In genomic region chr13:103302508-103302907, GRCm38 (mm10) we compare ENCODE assay signal across 20 mouse cellular contexts. TPM values are rescaled to one million over a fixed set of nuclear protein-coding genes. Genes with fewer than 3 reads are reported as not detected.
DNase-seq lines count a peak whose midpoint lies in the region; ATAC-seq and TF ChIP-seq lines count a peak whose summit lies in the region.
"Had no signal": no experiment of that assay in that cellular context is flagged by ENCODE, and none has a peak within 500 bp of the region (broad histone marks: within the 10 kb centered on the region; RNA-seq: fewer than 3 reads in every experiment).

No protein-coding gene starts in this region.

- H3K36me3 ChIP-seq in kidney, embryonic 15.5 days: no peaks in the 10 kb centered on the region
- no peaks in the 10 kb centered on the region for H3K36me3 ChIP-seq in kidney, adult 2 months (ENCODE audit: control insufficient read depth, insufficient read depth, low read length)
- no peaks in the 10 kb centered on the region for H3K36me3 ChIP-seq in limb, embryonic 12.5 days
- H3K36me3 ChIP-seq: embryonic facial prominence, embryonic 13.5 days; forebrain, embryonic 15.5 days; G1E; heart, embryonic 13.5 days; hindbrain, embryonic 15.5 days had no signal

- H3K27ac ChIP-seq in kidney, embryonic 15.5 days: no peak overlapping the region
- no peak overlapping the region for H3K27ac ChIP-seq in kidney, adult 2 months (ENCODE audit: insufficient read depth, low read depth, low read length)
- no peak overlapping the region for H3K27ac ChIP-seq in limb, embryonic 12.5 days
- no peak overlapping the region for H3K27ac ChIP-seq in left cerebral cortex, adult 2 months
- H3K27ac ChIP-seq: embryonic facial prominence, embryonic 13.5 days; forebrain, embryonic 15.5 days; heart, embryonic 13.5 days; hindbrain, embryonic 15.5 days had no signal

- DNase-seq in kidney, adult 2 months: no peak
- peak; percentile 22 for DNase-seq in ZHBTc4 (ENCODE audit: low read depth, low spot score)
- peak; percentile 15 for DNase-seq in embryo, embryonic 11 days
- DNase-seq in right cerebral cortex, postnatal 25 days: no peak
- no peak for DNase-seq in left cerebral cortex, adult 2 months (ENCODE audit: extremely low spot score in 1 of 2, low spot score in 2 of 2)
- DNase-seq: adrenal gland, postnatal 10 days; cerebellum, adult 11 months; cerebellum, adult 8-10 months; cerebellum, postnatal 14 days; gastrocnemius, postnatal 10 days; heart, postnatal 36 days had no signal

- no peak for TF ChIP-seq CTCF in kidney, adult 2 months (conservative IDR thresholded peaks at IDR 0.05; ENCODE audit: insufficient read depth, insufficient read length, low read depth, low read length)
- no peak for TF ChIP-seq CTCF in left cerebral cortex, adult 2 months (IDR thresholded peaks at IDR 0.05)

- no peaks in the 10 kb centered on the region for H3K27me3 ChIP-seq in kidney, embryonic 15.5 days
- H3K27me3 ChIP-seq in kidney, adult 2 months (replicated peaks; ENCODE audit: control insufficient read depth, insufficient read depth, low read length): no peaks in the 10 kb centered on the region
- no peaks in the 10 kb centered on the region for H3K27me3 ChIP-seq in limb, embryonic 12.5 days
- H3K27me3 ChIP-seq: embryonic facial prominence, embryonic 13.5 days; forebrain, embryonic 15.5 days; heart, embryonic 13.5 days; hindbrain, embryonic 15.5 days had no signal

- H3K4me3 ChIP-seq in kidney, embryonic 15.5 days (replicated peaks): no peak overlapping the region
- H3K4me3 ChIP-seq in kidney, adult 2 months (ENCODE audit: insufficient read depth, low read depth, low read length): no peak overlapping the region
- no peak overlapping the region for H3K4me3 ChIP-seq in limb, embryonic 12.5 days (replicated peaks)
- no peak overlapping the region for H3K4me3 ChIP-seq in left cerebral cortex, adult 2 months
- H3K4me3 ChIP-seq: embryonic facial prominence, embryonic 13.5 days; erythroblast, embryonic 14.5 days; forebrain, embryonic 15.5 days; heart, embryonic 13.5 days; hindbrain, embryonic 15.5 days had no signal

- H3K4me2 ChIP-seq in kidney, embryonic 15.5 days: no peak overlapping the region
- no peak overlapping the region for H3K4me2 ChIP-seq in limb, embryonic 12.5 days
- H3K4me2 ChIP-seq: embryonic facial prominence, embryonic 13.5 days; forebrain, embryonic 15.5 days; heart, embryonic 13.5 days; hindbrain, embryonic 15.5 days had no signal

- peak; percentile 64; the same call in 1 of the 2 replicates for ATAC-seq in kidney, embryonic 15.5 days (replicated peaks; ENCODE audit: low FRiP score)
- 0 out of 2 replicates have a peak, but pooled peaks have one; percentile 37 for ATAC-seq in limb, embryonic 12.5 days (ENCODE audit: insufficient number of reproducible peaks, insufficient read depth, low FRiP score, low TSS enrichment, low read depth)
- ATAC-seq: forebrain, embryonic 15.5 days; intestine, embryonic 16.5 days had no signal

- 25% methylated on average over 6 of the region's 6 CpGs for WGBS in kidney, embryonic 15.5 days
- 80% methylated on average over 6 of the region's 6 CpGs for WGBS in kidney, adult 2 months
- WGBS in limb, embryonic 12.5 days: 25% methylated on average over 6 of the region's 6 CpGs

- H3K9ac ChIP-seq in kidney, embryonic 15.5 days: no peak overlapping the region
- no peak overlapping the region for H3K9ac ChIP-seq in limb, embryonic 12.5 days (replicated peaks)
- H3K9ac ChIP-seq: embryonic facial prominence, embryonic 13.5 days; forebrain, embryonic 15.5 days; heart, embryonic 13.5 days; hindbrain, embryonic 15.5 days had no signal

- H3K4me1 ChIP-seq in kidney, embryonic 15.5 days: 0 out of 2 replicates have a peak, but pooled peaks cover 7% of the 10 kb centered on the region
- H3K4me1 ChIP-seq in kidney, adult 2 months (ENCODE audit: control insufficient read depth, insufficient read depth, low read length): no peaks in the 10 kb centered on the region; the same call in 1 of the 2 replicates
- peaks cover 8% of the 10 kb centered on the region for H3K4me1 ChIP-seq in limb, embryonic 12.5 days (replicated peaks)
- H3K4me1 ChIP-seq: embryonic facial prominence, embryonic 13.5 days; forebrain, embryonic 15.5 days; heart, embryonic 13.5 days; hindbrain, embryonic 15.5 days had no signal

- intact Hi-C loops in left cerebral cortex, adult 2 months (cut with DNase I): no loop called here

- no peaks in the 10 kb centered on the region for H3K9me3 ChIP-seq in kidney, embryonic 15.5 days (replicated peaks)
- H3K9me3 ChIP-seq in limb, embryonic 12.5 days: no peaks in the 10 kb centered on the region
- H3K9me3 ChIP-seq: embryonic facial prominence, embryonic 13.5 days; forebrain, embryonic 15.5 days; G1E; heart, embryonic 13.5 days; hindbrain, embryonic 15.5 days had no signal

- no peak for TF ChIP-seq POLR2A in kidney, adult 2 months (IDR thresholded peaks at IDR 0.05; ENCODE audit: low read depth, low read length)

RNA-seq across cellular contexts. Expression of gene Mast4, which starts 31.8 kb away (rescaled TPM):
- polyA plus RNA-seq in kidney, embryonic 15.5 days (2015; fragmentation: Nextera tagmentation; extraction: Ambion mirVana): 24.3 and 24.7 TPM in 2 replicates
- 5.1 and 6.5 TPM in 2 replicates for polyA plus RNA-seq in kidney, adult 2 months (2012; rRNA removed)
- polyA plus RNA-seq in limb, embryonic 12.5 days (2016; fragmentation: Nextera tagmentation; extraction: Ambion mirVana): 24.0 and 26.0 TPM in 2 replicates
- total RNA-seq in left cerebral cortex, adult 2 months (2021): 10 to 100 TPM; 57.3 to 62.4 TPM

Comparison
In these comparisons a context has a peak if more than half of its experiments do, and no peak if none do; other contexts are left out.
1. DNase-seq: peak in ZHBTc4 (single experiment) and embryo, embryonic 11 days (single experiment); none in kidney, adult 2 months (single experiment), right cerebral cortex, postnatal 25 days (single experiment) and left cerebral cortex, adult 2 months (0 of 2).